Mouse (Mus musculus): ENCODE measurements at regions not wholly inside any gene's neighbourhood (a gene's known extent, or its start where the extent isn't known, plus 50 kb on each side); places are given as distances from the start of the nearest gene placed in this dataset.

GRCm38 (mm10) chr1:92776353-92776752 lies 55.1 kb upstream of the Gpc1 start:
- Histone ChIP-seq H3K9me3 (no peaks in the 10 kb centered on the region), H3K36me3 (no peaks in the 10 kb centered on the region), H3K27me3 (replicated peaks) (no peaks in the 10 kb centered on the region), H3K4me1 (no peaks in the 10 kb centered on the region), H3K4me2 (replicated peaks) (no peak overlapping the region), H3K9ac (no peak overlapping the region), H3K27ac (no peak overlapping the region), H3K4me3 (no peak overlapping the region)
- 89% methylated on average over 4 of the region's 4 CpGs for WGBS
- no peak for ATAC-seq (ENCODE audit: low FRiP score, low read depth)

GRCm38 (mm10) chr1:92775908-92776307 lies 55.5 kb upstream of the Gpc1 start:
- Histone ChIP-seq H3K27ac (no peak overlapping the region), H3K27me3 (replicated peaks) (no peaks in the 10 kb centered on the region), H3K4me1 (no peaks in the 10 kb centered on the region), H3K4me2 (replicated peaks) (no peak overlapping the region), H3K4me3 (no peak overlapping the region), H3K9me3 (no peaks in the 10 kb centered on the region), H3K9ac (no peak overlapping the region), H3K36me3 (no peaks in the 10 kb centered on the region)
- WGBS: 85% methylated on average over 3 of the region's 3 CpGs
- no peak for ATAC-seq (ENCODE audit: low FRiP score, low read depth)

GRCm38 (mm10) chr1:92774743-92775692 lies 56.4 kb upstream of the Gpc1 start:
- no peaks in the 10 kb centered on the region for H3K4me1 ChIP-seq
- no peak for ATAC-seq (ENCODE audit: low FRiP score, low read depth)
- H3K4me3 ChIP-seq: no peak overlapping the region
- WGBS: 49% methylated on average over 16 of the region's 16 CpGs
- no peak overlapping the region for H3K9ac ChIP-seq
- H3K9me3 ChIP-seq: no peaks in the 10 kb centered on the region
- no peaks in the 10 kb centered on the region for H3K27me3 ChIP-seq (replicated peaks)
- no peak overlapping the region for H3K27ac ChIP-seq
- H3K4me2 ChIP-seq (replicated peaks): no peak overlapping the region
- H3K36me3 ChIP-seq: no peaks in the 10 kb centered on the region

DNA sequence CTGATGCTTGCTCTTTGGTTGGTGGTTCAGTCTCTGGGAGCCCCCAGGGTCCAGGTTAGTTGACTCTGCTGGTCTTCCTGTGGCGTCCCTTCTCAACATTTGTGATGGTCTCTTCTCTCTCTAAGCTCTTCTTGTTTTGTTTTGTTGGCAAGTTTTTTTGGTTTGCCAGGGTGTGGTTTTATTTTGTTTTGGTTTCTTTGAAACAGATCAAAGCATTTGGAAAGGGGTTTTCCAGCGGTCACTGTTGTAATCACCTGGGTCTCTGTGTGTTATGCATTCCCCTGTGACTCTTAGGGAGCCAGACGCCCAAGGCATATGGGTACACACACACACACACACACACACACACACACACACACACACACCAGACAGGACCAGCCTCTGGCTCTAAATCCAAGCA lies 57.4 kb upstream of the Gpc1 start:
- Histone ChIP-seq H3K4me2 (replicated peaks) (no peak overlapping the region), H3K9me3 (no peaks in the 10 kb centered on the region), H3K9ac (no peak overlapping the region), H3K4me3 (no peak overlapping the region), H3K27me3 (replicated peaks) (no peaks in the 10 kb centered on the region), H3K27ac (no peak overlapping the region), H3K4me1 (no peaks in the 10 kb centered on the region), H3K36me3 (no peaks in the 10 kb centered on the region)
- ATAC-seq (ENCODE audit: low FRiP score, low read depth): no peak
- WGBS: 44% methylated on average over 3 of the region's 3 CpGs

DNA sequence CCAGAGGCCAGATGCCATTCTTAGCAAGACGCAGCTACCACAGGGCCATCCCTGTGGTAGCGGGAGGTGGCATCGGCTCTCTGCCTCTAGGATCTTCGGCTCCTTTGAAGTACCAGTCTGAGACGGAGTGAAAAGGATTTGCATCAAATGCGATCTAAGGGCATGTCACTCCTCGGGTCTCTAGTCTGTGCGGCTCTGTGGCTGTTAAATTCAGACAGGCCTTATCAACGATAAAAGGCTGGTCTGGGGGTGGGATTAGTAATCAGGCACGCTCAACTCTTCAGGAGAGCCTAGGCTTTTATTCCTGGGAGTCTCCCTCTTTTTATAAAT lies 58.7 kb upstream of the Gpc1 start:
- ATAC-seq (ENCODE audit: low FRiP score, low read depth): no peak
- no peaks in the 10 kb centered on the region for H3K36me3 ChIP-seq
- no peak overlapping the region for H3K9ac ChIP-seq
- H3K4me2 ChIP-seq (replicated peaks): no peak overlapping the region
- no peaks in the 10 kb centered on the region for H3K4me1 ChIP-seq
- H3K27ac ChIP-seq: no peak overlapping the region
- H3K27me3 ChIP-seq (replicated peaks): no peaks in the 10 kb centered on the region
- 84% methylated on average over 10 of the region's 10 CpGs for WGBS
- H3K4me3 ChIP-seq: no peak overlapping the region
- H3K9me3 ChIP-seq: no peaks in the 10 kb centered on the region

DNA sequence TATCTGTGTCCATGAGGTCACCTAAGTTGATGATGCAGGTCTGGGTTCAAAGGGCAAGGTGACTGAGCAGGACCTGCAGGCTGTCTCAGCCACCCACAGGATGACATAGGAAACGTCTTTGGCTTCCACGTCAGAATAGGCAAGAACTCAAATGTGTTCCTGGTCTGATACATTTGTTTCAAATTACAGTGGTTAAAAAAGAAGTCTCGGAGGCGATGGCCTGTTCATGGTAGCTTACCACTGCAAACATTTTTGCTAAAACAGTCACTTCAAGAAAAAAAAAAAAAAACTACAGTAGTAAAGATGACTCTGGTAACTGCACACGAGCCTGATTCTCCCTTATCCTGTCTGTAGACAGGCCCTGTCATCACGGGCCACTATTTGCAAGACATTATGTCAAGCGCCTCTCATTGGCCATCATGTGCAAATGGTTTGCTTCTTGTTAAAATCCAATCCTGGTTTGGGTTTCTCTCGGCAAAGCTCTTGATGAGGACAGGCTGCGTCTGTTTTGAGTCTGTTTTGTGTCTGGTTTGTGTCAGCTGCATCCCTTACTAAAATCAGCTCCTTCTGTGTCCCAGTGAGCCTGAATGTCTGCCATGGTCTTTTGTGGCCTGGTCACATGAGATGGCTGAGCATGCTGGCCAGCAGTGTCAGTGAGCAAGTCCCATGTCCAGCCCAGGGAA lies 59.2 kb upstream of the Gpc1 start:
- Histone ChIP-seq H3K4me2 (replicated peaks) (no peak overlapping the region), H3K9me3 (no peaks in the 10 kb centered on the region), H3K4me3 (no peak overlapping the region), H3K27me3 (replicated peaks) (no peaks in the 10 kb centered on the region), H3K9ac (no peak overlapping the region), H3K27ac (no peak overlapping the region), H3K4me1 (no peaks in the 10 kb centered on the region), H3K36me3 (no peaks in the 10 kb centered on the region)
- no peak for ATAC-seq (ENCODE audit: low FRiP score, low read depth)
- WGBS: 82% methylated on average over 9 of the region's 9 CpGs

DNA sequence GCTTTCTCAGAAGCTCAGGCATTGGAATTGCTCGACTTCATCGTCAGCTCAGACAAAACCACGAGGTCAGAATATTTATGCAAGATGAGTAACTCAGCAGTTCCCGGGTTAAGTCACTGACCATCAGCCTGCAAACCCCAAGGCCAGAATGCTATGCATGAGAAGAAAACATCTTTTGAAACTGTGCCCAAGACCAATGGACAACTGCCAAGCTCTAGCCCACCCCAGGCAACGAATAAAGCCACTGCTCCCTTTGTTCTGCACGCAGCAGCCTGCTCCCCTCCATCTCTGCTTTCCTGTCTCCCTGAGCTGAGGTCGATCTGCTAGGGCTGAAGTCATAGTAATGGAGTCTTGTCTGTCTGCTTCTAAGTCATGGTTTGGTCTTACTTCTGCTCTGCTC lies 61.7 kb upstream of the Gpc1 start:
- H3K4me2 ChIP-seq (replicated peaks): no peak overlapping the region
- WGBS: 74% methylated on average over 7 of the region's 7 CpGs
- no peak overlapping the region for H3K9ac ChIP-seq

DNA sequence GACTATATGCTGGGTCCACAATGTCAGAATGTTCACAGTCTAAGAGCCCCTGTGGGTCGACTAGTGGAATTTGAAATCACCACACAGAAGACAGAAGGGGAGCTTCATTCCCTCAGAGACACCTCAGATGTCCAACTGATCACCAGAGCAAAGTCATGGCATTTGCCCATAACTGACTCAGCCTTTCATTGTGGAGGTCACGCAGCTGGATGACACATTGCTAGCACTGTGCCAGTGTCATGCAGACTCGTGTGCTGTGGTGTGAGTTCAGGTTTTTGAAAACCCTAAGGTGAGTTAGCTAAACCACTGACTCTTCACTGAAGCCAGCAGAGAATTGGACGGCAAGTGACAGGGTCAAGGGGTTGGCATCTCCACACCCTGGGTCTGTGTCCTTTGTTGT lies 62.3 kb upstream of the Gpc1 start:
- Histone ChIP-seq H3K9me3 (no peaks in the 10 kb centered on the region), H3K27me3 (replicated peaks) (no peaks in the 10 kb centered on the region), H3K9ac (no peak overlapping the region), H3K4me3 (no peak overlapping the region), H3K4me2 (replicated peaks) (no peak overlapping the region), H3K27ac (no peak overlapping the region), H3K36me3 (no peaks in the 10 kb centered on the region), H3K4me1 (no peaks in the 10 kb centered on the region)
- 70% methylated on average over 4 of the region's 4 CpGs for WGBS
- ATAC-seq (ENCODE audit: low FRiP score, low read depth): no peak

More for the DNA sequence above, 61.7 kb upstream of the Gpc1 start:
- Histone ChIP-seq H3K9me3 (no peaks in the 10 kb centered on the region), H3K27ac (no peak overlapping the region), H3K4me3 (no peak overlapping the region), H3K36me3 (no peaks in the 10 kb centered on the region), H3K27me3 (replicated peaks) (no peaks in the 10 kb centered on the region), H3K4me1 (no peaks in the 10 kb centered on the region)
- no peak for ATAC-seq (ENCODE audit: low FRiP score, low read depth)

DNA sequence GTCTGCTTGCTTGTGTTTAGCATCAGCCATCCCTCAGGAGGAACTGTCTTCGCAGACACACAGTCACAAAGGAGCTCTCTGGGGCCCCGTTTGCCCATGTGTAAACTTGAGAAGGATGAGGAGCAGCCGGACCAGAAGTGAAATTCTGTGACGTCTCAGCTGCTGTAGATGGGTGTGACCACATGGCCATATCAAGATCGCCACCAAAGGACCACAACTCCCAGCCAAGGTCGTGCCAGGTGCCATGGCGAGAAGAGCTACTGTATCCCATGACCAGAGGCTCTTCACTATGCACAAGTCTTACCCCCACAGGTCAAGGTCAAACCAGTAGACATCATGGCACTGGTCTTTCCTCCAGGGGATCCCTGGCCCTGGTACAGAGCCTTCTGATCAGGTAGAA lies 64.9 kb upstream of the Gpc1 start:
- Histone ChIP-seq H3K27me3 (replicated peaks) (no peaks in the 10 kb centered on the region), H3K4me2 (replicated peaks) (no peak overlapping the region), H3K27ac (no peak overlapping the region), H3K9ac (no peak overlapping the region), H3K4me3 (no peak overlapping the region), H3K36me3 (no peaks in the 10 kb centered on the region), H3K4me1 (no peaks in the 10 kb centered on the region), H3K9me3 (no peaks in the 10 kb centered on the region)
- no peak for ATAC-seq (ENCODE audit: low FRiP score, low read depth)
- 82% methylated on average over 7 of the region's 7 CpGs for WGBS

GRCm38 (mm10) chr1:92754793-92755488 lies 76.5 kb upstream of the Gpc1 start:
- Histone ChIP-seq H3K4me3 (no peak overlapping the region), H3K9ac (no peak overlapping the region), H3K27me3 (replicated peaks) (no peaks in the 10 kb centered on the region), H3K4me1 (peaks cover 7% of the 10 kb centered on the region), H3K27ac (no peak overlapping the region), H3K9me3 (no peaks in the 10 kb centered on the region), H3K4me2 (replicated peaks) (no peak overlapping the region), H3K36me3 (no peaks in the 10 kb centered on the region)
- WGBS: 83% methylated on average over 20 of the region's 20 CpGs
- no peak for ATAC-seq (ENCODE audit: low FRiP score, low read depth)

DNA sequence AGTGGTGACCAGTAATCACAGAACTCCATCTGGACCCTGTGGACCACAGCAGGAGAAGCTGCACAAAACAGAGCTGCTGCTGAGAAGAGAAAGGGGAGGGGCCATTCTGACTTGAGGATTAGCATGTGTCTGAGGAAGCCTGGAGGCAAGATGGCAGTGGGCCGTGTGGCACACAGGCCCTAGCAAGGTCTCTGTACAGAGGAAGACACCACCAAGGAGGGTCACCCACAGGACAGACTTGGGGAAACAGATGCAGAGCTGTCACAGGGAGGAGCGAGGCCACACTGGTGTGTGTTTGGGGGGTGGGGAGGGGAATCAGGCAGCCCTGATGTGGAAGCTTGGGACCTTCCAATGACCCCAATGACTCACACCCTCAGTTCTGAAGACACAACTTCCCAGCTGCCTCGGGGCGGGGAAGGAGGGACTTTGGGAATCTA lies 79.7 kb upstream of the Gpc1 start:
- Histone ChIP-seq H3K36me3 (no peaks in the 10 kb centered on the region), H3K27me3 (replicated peaks) (no peaks in the 10 kb centered on the region), H3K4me1 (peaks cover 7% of the 10 kb centered on the region), H3K9me3 (no peaks in the 10 kb centered on the region), H3K4me2 (replicated peaks) (no peak overlapping the region), H3K9ac (no peak overlapping the region), H3K4me3 (no peak overlapping the region), H3K27ac (no peak overlapping the region)
- no peak for ATAC-seq (ENCODE audit: low FRiP score, low read depth)
- WGBS: 39% methylated on average over 4 of the region's 4 CpGs

DNA sequence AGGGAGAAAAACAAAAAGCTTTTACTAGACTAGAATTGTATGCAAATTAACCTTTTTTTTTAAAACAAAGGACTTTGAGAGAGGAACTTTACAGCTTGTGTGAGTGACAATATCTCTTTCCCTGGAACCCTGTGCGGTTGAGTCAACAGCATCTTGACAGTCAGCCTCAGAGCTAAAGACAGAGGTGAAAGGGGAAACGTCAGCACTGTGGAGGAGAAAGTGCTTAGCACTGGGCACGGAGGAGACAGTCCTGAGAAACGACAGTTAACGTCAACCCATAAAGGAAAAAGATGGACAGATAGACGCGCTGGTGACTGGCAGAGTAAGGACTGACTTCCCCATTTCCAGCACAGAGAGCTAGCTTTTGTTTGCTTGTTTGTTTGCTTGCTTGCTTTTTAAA lies 82.0 kb upstream of the Gpc1 start:
- Histone ChIP-seq H3K9me3 (no peaks in the 10 kb centered on the region), H3K27ac (no peak overlapping the region), H3K4me2 (replicated peaks) (no peak overlapping the region), H3K4me1 (peaks cover 12% of the 10 kb centered on the region), H3K9ac (no peak overlapping the region), H3K4me3 (no peak overlapping the region), H3K27me3 (replicated peaks) (no peaks in the 10 kb centered on the region), H3K36me3 (no peaks in the 10 kb centered on the region)
- ATAC-seq (ENCODE audit: low FRiP score, low read depth): no peak
- WGBS: 67% methylated on average over 7 of the region's 7 CpGs
